Mouse (Mus musculus): ENCODE data around the gene Rgs14. TPM values are rescaled to one million over a fixed set of nuclear protein-coding genes. Genes with fewer than 3 reads are reported as not detected.

Rgs14 gene
- polyA plus RNA-seq, 1 experiment from 2014 or later, result 1.8 TPM

- H3K4me1 ChIP-seq (replicated peaks), result peaks cover 56% of the 10 kb centered on the region
- peak within 1 kb of the TSS; percentile 95 for H3K27ac ChIP-seq
- ATAC-seq (ENCODE audit: low read depth) (peak; percentile 86), DNase-seq (peak; percentile 92)
- H3K36me3 ChIP-seq, result peaks cover 26% of the 10 kb centered on the region
- H3K4me2 ChIP-seq, result peak within 1 kb of the TSS; percentile 93
- under 1% methylated on average over 81 of the region's 82 CpGs for WGBS (ENCODE audit: insufficient replicate concordance)
- H3K27me3 ChIP-seq, result no peaks in the 10 kb centered on the region
- H3K9ac ChIP-seq, result peak within 1 kb of the TSS; percentile 92
- H3K4me3 ChIP-seq (replicated peaks), result peak within 1 kb of the TSS; percentile 95
- no peaks in the 10 kb centered on the region for H3K9me3 ChIP-seq (replicated peaks)
These were observed 39.6 kb upstream of the Rgs14 start, which contains the start of gene Mxd3 for GRCm38 (mm10) chr13:55329683-55330566. Mxd3 (minus strand) TSS chr13:55329823.

DNA sequence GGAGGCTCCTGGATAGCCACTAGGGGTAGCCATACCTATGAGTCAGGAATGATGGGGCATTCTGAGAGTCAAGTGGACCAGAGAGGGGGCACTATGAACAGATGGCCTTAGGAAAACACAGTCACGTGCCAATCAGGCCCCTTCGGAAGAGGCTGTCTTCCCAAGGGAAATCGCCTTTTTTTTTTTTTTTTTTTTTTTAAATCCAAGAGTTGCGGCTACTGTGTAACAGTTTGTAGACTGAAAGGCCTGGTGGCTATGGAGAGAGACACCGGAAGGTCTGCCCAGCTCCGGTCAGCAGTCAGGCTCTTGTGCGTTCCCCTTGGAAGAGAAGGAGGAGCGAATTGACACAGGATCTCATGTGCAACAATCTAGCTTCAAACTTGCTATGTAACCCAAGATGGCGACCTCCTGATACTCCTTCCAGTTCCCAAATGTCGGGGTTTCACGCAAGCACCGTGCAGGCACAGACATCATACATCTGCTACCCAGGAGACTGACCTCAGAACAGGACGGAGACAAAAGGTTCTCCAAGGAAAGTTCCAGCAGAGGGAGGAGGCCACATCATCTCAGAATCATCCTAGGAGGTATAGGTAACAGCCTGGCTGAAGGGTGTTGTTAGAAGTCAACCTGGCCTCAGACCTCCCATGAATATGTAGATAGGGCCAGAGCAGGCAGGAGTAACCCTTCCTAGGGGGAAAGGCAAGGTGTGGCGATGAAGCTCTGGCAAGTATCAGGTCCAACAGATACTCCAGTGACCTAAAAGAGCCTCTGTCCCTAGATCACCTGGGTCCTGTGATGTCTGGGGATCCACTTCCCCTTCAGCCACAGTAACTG is 38.7 kb upstream of the Rgs14 start:
- 46% methylated on average over 14 of the region's 14 CpGs for whole genome bisulfite sequencing (ENCODE audit: insufficient replicate concordance)
- Histone ChIP-seq H3K9ac (peak overlapping the region; percentile 92), H3K27ac (peak overlapping the region; percentile 95), H3K9me3 (replicated peaks) (no peaks in the 10 kb centered on the region), H3K27me3 (no peaks in the 10 kb centered on the region), H3K4me2 (peak overlapping the region; percentile 93), H3K4me1 (replicated peaks) (peaks cover 50% of the 10 kb centered on the region), H3K4me3 (replicated peaks) (peak overlapping the region; percentile 95), H3K36me3 (peaks cover 18% of the 10 kb centered on the region)
- ATAC-seq (ENCODE audit: low read depth), result no peak
- DNase-seq, result no peak

- H3K4me2 ChIP-seq, result no peak overlapping the region
- no peaks in the 10 kb centered on the region for H3K9me3 ChIP-seq (replicated peaks)
- H3K27ac ChIP-seq, result no peak overlapping the region
- ATAC-seq (ENCODE audit: low read depth), result no peak
- H3K27me3 ChIP-seq, result no peaks in the 10 kb centered on the region
- H3K4me3 ChIP-seq (replicated peaks), result no peak overlapping the region
- H3K9ac ChIP-seq, result no peak overlapping the region
- WGBS (ENCODE audit: insufficient replicate concordance), result 77% methylated on average over 3 of the region's 3 CpGs
- peaks cover 39% of the 10 kb centered on the region for H3K4me1 ChIP-seq (replicated peaks)
- peaks cover 2% of the 10 kb centered on the region for H3K36me3 ChIP-seq
- no peak for DNase-seq
These were observed 37.2 kb upstream of the Rgs14 start for GRCm38 (mm10) chr13:55332331-55332730.

- DNase-seq, result no peak
- peaks cover 26% of the 10 kb centered on the region for H3K4me1 ChIP-seq (replicated peaks)
- no peaks in the 10 kb centered on the region for H3K9me3 ChIP-seq (replicated peaks)
- ATAC-seq (ENCODE audit: low read depth), result no peak
- WGBS (ENCODE audit: insufficient replicate concordance), result 61% methylated on average over 4 of the region's 4 CpGs
- H3K9ac ChIP-seq, result no peak overlapping the region
- H3K4me2 ChIP-seq, result no peak overlapping the region
- no peak overlapping the region for H3K4me3 ChIP-seq (replicated peaks)
- H3K36me3 ChIP-seq, result no peaks in the 10 kb centered on the region
- no peaks in the 10 kb centered on the region for H3K27me3 ChIP-seq
- H3K27ac ChIP-seq, result no peak overlapping the region
These were observed 33.8 kb upstream of the Rgs14 start for GRCm38 (mm10) chr13:55335701-55336100.

DNA sequence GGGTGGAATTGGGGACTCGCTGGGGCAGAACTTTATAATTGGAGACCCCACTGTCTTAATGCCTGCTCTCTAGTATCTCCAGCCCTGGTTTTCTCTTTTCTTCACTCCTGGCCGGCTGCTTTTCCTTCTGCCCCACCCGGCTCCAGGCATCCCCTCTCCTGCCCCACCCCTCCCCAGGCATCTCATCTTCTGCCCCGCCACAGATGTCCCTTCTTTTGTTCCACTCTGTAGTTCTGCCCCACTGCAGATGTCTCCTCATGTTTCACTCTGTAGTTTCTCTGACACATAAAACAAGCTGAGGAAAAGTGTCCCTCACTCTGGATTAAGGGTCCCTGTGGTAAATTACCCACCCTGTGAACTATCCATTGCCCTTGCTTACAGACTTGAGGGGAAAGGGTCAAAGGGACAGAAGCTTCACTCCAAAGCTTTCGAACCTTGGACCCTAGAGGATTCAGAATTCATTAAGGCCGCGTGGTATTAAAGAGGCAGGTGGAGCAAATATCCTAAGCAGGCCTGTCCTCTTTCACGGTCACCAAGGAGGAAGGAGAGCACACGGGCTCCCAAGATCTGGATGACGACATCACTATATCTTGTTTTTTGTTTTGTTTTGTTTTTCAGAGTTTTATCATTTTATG is 32.1 kb upstream of the Rgs14 start:
- no peak for DNase-seq
- Histone ChIP-seq H3K4me2 (no peak overlapping the region), H3K27me3 (no peaks in the 10 kb centered on the region), H3K9me3 (replicated peaks) (no peaks in the 10 kb centered on the region), H3K36me3 (no peaks in the 10 kb centered on the region), H3K4me1 (replicated peaks) (peaks cover 18% of the 10 kb centered on the region), H3K27ac (no peak overlapping the region), H3K4me3 (replicated peaks) (no peak overlapping the region), H3K9ac (no peak overlapping the region)
- no peak for ATAC-seq (ENCODE audit: low read depth)
- WGBS (ENCODE audit: insufficient replicate concordance), result 69% methylated on average over 10 of the region's 10 CpGs

DNA sequence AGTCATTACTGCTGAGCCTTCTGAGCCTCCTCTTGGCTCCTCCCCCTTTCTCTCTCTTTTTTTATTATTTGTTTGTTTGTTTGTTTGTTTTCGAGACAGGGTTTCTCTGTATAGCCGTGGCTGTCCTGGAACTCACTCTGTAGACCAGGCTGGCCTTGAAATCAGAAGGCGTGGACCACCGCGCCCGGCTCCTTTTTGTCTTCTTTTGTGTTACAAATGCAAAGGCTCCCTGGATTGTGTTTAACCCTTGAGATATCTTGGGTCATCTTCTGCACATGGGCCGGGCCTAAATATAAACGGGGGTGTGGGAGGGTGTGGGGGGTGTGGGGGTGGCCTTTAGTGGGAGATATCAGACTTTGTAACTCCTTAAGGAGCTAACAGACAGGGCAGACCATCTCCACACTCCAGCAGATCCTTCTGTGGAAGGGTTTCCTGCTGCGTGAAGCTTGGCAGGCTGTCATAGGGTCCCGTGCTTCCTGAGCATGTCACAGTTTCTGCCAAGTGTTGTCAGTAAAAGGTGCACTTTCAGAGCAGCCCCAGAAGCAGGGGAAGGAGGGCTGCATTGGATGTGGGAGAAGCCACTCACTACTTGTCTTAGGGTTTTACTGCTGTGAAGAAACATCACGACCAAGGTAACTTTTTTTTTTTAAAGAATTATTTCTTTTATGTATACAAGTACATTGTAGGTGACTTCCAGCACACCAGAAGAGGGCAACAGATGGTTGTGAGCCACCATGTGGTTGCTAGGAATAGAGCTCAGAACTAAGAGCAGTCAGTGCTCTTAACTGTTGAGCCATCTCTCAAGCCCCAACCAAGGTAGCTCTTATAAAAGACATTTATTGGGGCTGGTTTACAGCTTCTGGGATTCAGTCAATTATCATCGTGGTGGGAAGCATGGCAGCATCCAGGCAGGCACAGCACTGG is 31.1 kb upstream of the Rgs14 start:
- H3K36me3 ChIP-seq, result no peaks in the 10 kb centered on the region
- H3K27ac ChIP-seq, result no peak overlapping the region
- H3K4me2 ChIP-seq, result no peak overlapping the region
- H3K4me1 ChIP-seq (replicated peaks), result peaks cover 20% of the 10 kb centered on the region
- H3K27me3 ChIP-seq, result no peaks in the 10 kb centered on the region
- DNase-seq (no peak), ATAC-seq (ENCODE audit: low read depth) (no peak)
- WGBS (ENCODE audit: insufficient replicate concordance), result 62% methylated on average over 12 of the region's 12 CpGs
- H3K9ac ChIP-seq, result no peak overlapping the region
- no peaks in the 10 kb centered on the region for H3K9me3 ChIP-seq (replicated peaks)
- H3K4me3 ChIP-seq (replicated peaks), result no peak overlapping the region

DNA sequence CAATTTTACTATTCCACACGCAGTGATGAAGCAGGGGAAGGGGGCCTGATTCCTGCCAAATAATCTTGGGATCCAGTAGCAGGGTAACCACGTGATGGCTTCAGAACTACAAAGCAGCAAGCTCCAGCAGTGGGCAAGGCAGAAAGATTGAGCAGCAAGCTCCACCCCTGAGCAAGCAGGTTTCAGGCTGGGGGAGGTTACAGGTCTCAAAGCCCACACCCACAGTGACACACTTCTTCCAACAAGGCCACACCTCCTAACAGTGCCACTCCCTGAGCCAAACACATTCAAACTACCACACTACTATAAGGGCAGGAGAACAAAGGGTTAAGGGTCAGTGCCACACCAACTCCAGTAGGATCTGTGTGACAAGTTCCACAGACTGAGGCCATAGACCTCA is 30.3 kb upstream of the Rgs14 start:
- WGBS (ENCODE audit: insufficient replicate concordance), result 34% methylated on average over 2 of the region's 2 CpGs
- peaks cover 6% of the 10 kb centered on the region for H3K36me3 ChIP-seq

DNA sequence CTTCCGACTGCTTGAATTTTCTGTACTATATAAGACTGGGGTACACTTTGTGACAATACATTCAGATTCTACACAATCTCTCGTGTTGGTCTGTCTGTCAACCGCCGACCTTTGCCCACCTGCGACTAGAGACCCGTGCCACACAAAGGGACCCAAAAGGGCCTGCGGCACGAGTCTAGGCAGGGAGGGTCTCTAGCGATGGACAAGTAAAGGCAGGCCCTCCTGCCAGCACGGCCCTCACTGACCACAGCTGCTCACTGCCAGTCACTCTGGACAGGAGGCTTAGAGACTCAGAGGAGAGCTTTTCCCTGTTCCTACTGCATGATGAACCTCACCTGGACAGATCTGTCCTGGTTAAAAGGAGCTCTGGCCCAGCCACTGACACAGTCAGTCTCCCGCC is 27.1 kb upstream of the Rgs14 start:
- DNase-seq, result no peak
- Histone ChIP-seq H3K9me3 (replicated peaks) (no peaks in the 10 kb centered on the region), H3K4me1 (replicated peaks) (peaks cover 18% of the 10 kb centered on the region), H3K4me3 (replicated peaks) (no peak overlapping the region), H3K36me3 (peaks cover 38% of the 10 kb centered on the region), H3K9ac (0 out of 2 replicates have a peak overlapping the region, but pooled peaks have one; percentile 23), H3K27ac (no peak overlapping the region), H3K27me3 (no peaks in the 10 kb centered on the region), H3K4me2 (no peak overlapping the region)
- 54% methylated on average over 11 of the region's 11 CpGs for WGBS (ENCODE audit: insufficient replicate concordance)
- peak; percentile 19; the same call in 1 of the 2 replicates for ATAC-seq (ENCODE audit: low read depth)

More for the DNA sequence above, 30.3 kb upstream of the Rgs14 start:
- Histone ChIP-seq H3K4me2 (peak overlapping the region; percentile 17; the same call in 1 of the 2 replicates), H3K9ac (no peak overlapping the region), H3K4me1 (replicated peaks) (peaks cover 20% of the 10 kb centered on the region), H3K9me3 (replicated peaks) (no peaks in the 10 kb centered on the region), H3K27me3 (no peaks in the 10 kb centered on the region), H3K4me3 (replicated peaks) (no peak overlapping the region), H3K27ac (no peak overlapping the region)
- peak; percentile 76 for ATAC-seq (ENCODE audit: low read depth)
- peak; percentile 35 for DNase-seq

- Histone ChIP-seq H3K4me2 (no peak overlapping the region), H3K9me3 (replicated peaks) (no peaks in the 10 kb centered on the region), H3K4me1 (replicated peaks) (peaks cover 7% of the 10 kb centered on the region), H3K36me3 (peaks cover 56% of the 10 kb centered on the region), H3K27ac (no peak overlapping the region), H3K27me3 (no peaks in the 10 kb centered on the region), H3K9ac (no peak overlapping the region), H3K4me3 (replicated peaks) (no peak overlapping the region)
- DNase-seq (no peak), ATAC-seq (ENCODE audit: low read depth) (no peak)
- WGBS (ENCODE audit: insufficient replicate concordance), result 77% methylated on average over 7 of the region's 7 CpGs
These were observed 25.2 kb upstream of the Rgs14 start for GRCm38 (mm10) chr13:55344286-55344685.

DNA sequence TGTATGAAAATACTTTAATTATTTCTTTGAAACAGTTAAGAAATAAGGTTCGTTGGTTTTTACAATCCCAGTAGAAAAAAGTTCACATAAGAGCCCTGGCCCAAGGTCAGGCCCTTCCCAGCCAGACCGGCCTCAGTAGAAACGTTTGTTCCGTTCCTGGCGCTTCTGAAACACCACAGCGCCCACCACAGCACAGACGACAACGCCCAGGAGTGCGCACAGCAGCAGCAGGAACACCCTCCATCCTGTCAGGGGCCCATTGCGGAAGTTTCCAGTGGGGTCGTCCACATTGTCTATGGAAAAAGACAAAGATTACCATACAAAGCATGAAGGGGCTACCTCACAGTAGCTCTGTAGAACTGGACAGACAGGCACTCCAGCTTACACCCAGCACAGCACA is 22.8 kb upstream of the Rgs14 start:
- H3K36me3 ChIP-seq, result peaks cover 79% of the 10 kb centered on the region
- 72% methylated on average over 11 of the region's 11 CpGs for WGBS (ENCODE audit: insufficient replicate concordance)
- H3K9me3 ChIP-seq (replicated peaks), result no peaks in the 10 kb centered on the region
- no peak overlapping the region for H3K27ac ChIP-seq
- H3K9ac ChIP-seq, result no peak overlapping the region
- DNase-seq (no peak), ATAC-seq (ENCODE audit: low read depth) (no peak)
- no peak overlapping the region for H3K4me2 ChIP-seq
- no peaks in the 10 kb centered on the region for H3K27me3 ChIP-seq
- no peak overlapping the region for H3K4me3 ChIP-seq (replicated peaks)
- H3K4me1 ChIP-seq (replicated peaks), result peaks cover 4% of the 10 kb centered on the region; the same call in 1 of the 2 replicates

Data from liver, embryonic 13.5 days (tissue).